Mouse (Mus musculus) stomach, embryonic 15.5 days (tissue): ENCODE results near the gene Slc22a4. TPM values are rescaled to one million over a fixed set of nuclear protein-coding genes. Genes with fewer than 3 reads are reported as not detected.
"Not testable (repeated sequence)": the region's sequence is repeated elsewhere in the genome, so short reads cannot be mapped to it uniquely, and the experiment has no call there.

ENCODE experiments used
- ATAC-seq: fragments of 200-750 bp; cut with Nextera tagmentation; 2 replicates; pipeline ENCODE4 v1.8.0; 2017; ENCODE audit warnings: low read depth, moderate number of reproducible peaks, moderate TSS enrichment; ENCODE audit not compliant: insufficient read depth, low FRiP score
- H3K27ac ChIP-seq: fragments of 300-500 bp; sonication (generic); 2 replicates; pipeline ENCODE4 v1.5.1; 2015; ENCODE audit warnings: mild to moderate bottlenecking, inconsistent platforms
- H3K27me3 ChIP-seq: fragments of 300-500 bp; sonication (generic); replicated peaks from 2 replicates; pipeline ENCODE4 v1.6.1; 2015; ENCODE audit warnings: inconsistent platforms
- H3K36me3 ChIP-seq: fragments of 300-500 bp; sonication (generic); 2 replicates; pipeline ENCODE4 v1.6.1; 2015; ENCODE audit warnings: inconsistent platforms
- H3K4me1 ChIP-seq: fragments of 300-500 bp; sonication (generic); 2 replicates; pipeline ENCODE4 v1.6.1; 2015; ENCODE audit warnings: inconsistent platforms
- H3K4me2 ChIP-seq: fragments of 300-500 bp; sonication (generic); 2 replicates; pipeline ENCODE4 v1.6.1; 2015; ENCODE audit warnings: mild to moderate bottlenecking, inconsistent platforms
- H3K4me3 ChIP-seq: fragments of 300-500 bp; sonication (generic); replicated peaks from 2 replicates; pipeline ENCODE4 v1.5.1; 2015; ENCODE audit warnings: inconsistent platforms
- H3K9ac ChIP-seq: fragments of 300-500 bp; sonication (generic); 2 replicates; pipeline ENCODE4 v1.6.1; 2015; ENCODE audit warnings: inconsistent platforms
- H3K9me3 ChIP-seq: fragments of 300-500 bp; sonication (generic); 2 replicates; pipeline ENCODE4 v1.6.1; 2016; ENCODE audit warnings: inconsistent platforms
- WGBS: fragments of 180-500 bp; shearing (Covaris S2); methylation state at CpG from one replicate; pipeline ENCODE4 v1.1.7; 2015; 5-methylcytosine and 5-hydroxymethylcytosine counted together
- polyA plus RNA-seq: library from polyadenylated mRNA; unstranded; fragments of >200 nt; fragmentation: Nextera tagmentation; extraction: Ambion mirVana; gene quantifications from 2 replicates; pipeline ENCODE4 v1.2.1, GENCODE M21; 2015

Gene Slc22a4
- polyA plus RNA-seq, 1 experiment from 2014 or later, result 3.0 TPM

GRCm38 (mm10) chr11:53956636-53957035 is 71.3 kb downstream of the Slc22a4 start:
- no peaks in the 10 kb centered on the region for H3K36me3 ChIP-seq
- no peak overlapping the region for H3K9ac ChIP-seq
- no peak for ATAC-seq
- H3K4me3 ChIP-seq, result no peak overlapping the region
- no peaks in the 10 kb centered on the region for H3K4me1 ChIP-seq
- 72% methylated on average over 1 of the region's 1 CpGs for WGBS
- H3K9me3 ChIP-seq, result no peaks in the 10 kb centered on the region
- H3K4me2 ChIP-seq, result no peak overlapping the region
- H3K27ac ChIP-seq, result no peak overlapping the region
- no peaks in the 10 kb centered on the region for H3K27me3 ChIP-seq

GRCm38 (mm10) chr11:53954653-53955052 is 73.2 kb downstream of the Slc22a4 start:
- Histone ChIP-seq H3K27me3 (no peaks in the 10 kb centered on the region), H3K9ac (no peak overlapping the region), H3K4me3 (no peak overlapping the region), H3K4me1 (no peaks in the 10 kb centered on the region), H3K36me3 (no peaks in the 10 kb centered on the region), H3K4me2 (no peak overlapping the region), H3K27ac (no peak overlapping the region), H3K9me3 (no peaks in the 10 kb centered on the region)
- WGBS, result 93% methylated on average over 3 of the region's 3 CpGs
- no peak for ATAC-seq

- not testable (repeated sequence) for H3K4me2 ChIP-seq, H3K36me3 ChIP-seq, H3K4me3 ChIP-seq, ATAC-seq, H3K27ac ChIP-seq, H3K27me3 ChIP-seq, H3K9me3 ChIP-seq, H3K4me1 ChIP-seq, H3K9ac ChIP-seq
- WGBS, result no CpG with 5 or more reads among the region's 3 CpGs
These were observed 77.8 kb downstream of the Slc22a4 start for GRCm38 (mm10) chr11:53950133-53950532.

Other genes starting within 250 kb of the Slc22a4 start
- 1.7 and 2.4 TPM in 2 replicates for gene Gm12216, start 168.8 kb downstream of the Slc22a4 start, polyA plus RNA-seq
- gene Slc22a5, start 136.4 kb downstream of the Slc22a4 start, polyA plus RNA-seq, result 7.8 and 9.3 TPM in 2 replicates
- 8.8 and 8.9 TPM in 2 replicates for gene Slc22a21, start 47.8 kb downstream of the Slc22a4 start, polyA plus RNA-seq
- gene Pdlim4, start 40.9 kb upstream of the Slc22a4 start, polyA plus RNA-seq, result 49.9 and 52.0 TPM in 2 replicates
- gene P4ha2, start 72.0 kb upstream of the Slc22a4 start, polyA plus RNA-seq, result 54.8 and 59.5 TPM in 2 replicates
- gene Csf2, start 221.6 kb upstream of the Slc22a4 start, polyA plus RNA-seq, result 0.23 TPM in 1 of 2 replicates, not detected in the other
- gene Il3, start 239.2 kb upstream of the Slc22a4 start, polyA plus RNA-seq, result not detected in 2 replicates